Mouse (Mus musculus): ENCODE results near the gene Shisal2a.

DNA sequence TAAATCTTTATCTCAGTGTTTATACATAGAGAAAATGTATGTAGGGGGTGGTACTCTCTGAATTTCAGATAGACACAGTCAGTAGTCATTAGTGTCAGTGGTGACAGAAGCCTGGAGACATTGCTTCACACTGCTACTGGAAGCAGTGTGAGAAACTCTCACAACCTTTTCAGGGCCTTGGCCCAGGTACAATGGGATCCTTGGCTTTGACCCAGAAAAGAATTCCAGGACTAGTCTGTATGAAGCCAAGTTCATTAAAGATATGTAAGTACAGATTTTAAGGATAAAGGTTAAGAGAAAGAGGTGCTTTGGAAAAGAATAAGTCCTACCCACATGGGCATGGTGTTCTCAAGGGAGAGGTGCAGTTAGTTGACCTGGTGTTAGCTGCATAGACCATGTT is 11.1 kb upstream of the Shisal2a start:
- TF ChIP-seq GATA2 (IDR thresholded peaks at IDR 0.05; ENCODE audit: borderline replicate concordance, low read depth, low read length) (no peak), TAL1 (conservative IDR thresholded peaks at IDR 0.05; ENCODE audit: low read depth, low read length) (no peak), GATA1 (IDR thresholded peaks at IDR 0.05; ENCODE audit: borderline replicate concordance, low read length) (no peak), CTCF (IDR thresholded peaks at IDR 0.05; ENCODE audit: low read depth, low read length) (no peak), POLR2AphosphoS5 (IDR thresholded peaks at IDR 0.05; ENCODE audit: insufficient replicate concordance, low read depth, low read length) (no peak)

Data from G1E (cell line).